ENCODE assay signal across 8 mouse cellular contexts in genomic region chr14:18210795-18211194, GRCm38 (mm10). TPM values are rescaled to one million over a fixed set of nuclear protein-coding genes. Genes with fewer than 3 reads are reported as not detected.
DNase-seq lines count a peak whose midpoint lies in the region; TF ChIP-seq lines count a peak whose summit lies in the region.

No protein-coding gene starts in this region.

- WGBS in spleen, adult 2 months: 89% methylated on average over 3 of the region's 3 CpGs

- no peak overlapping the region for H3K4me3 ChIP-seq in spleen, adult 2 months (ENCODE audit: extremely low read depth, insufficient read depth, insufficient read length)

- H3K27ac ChIP-seq in spleen, adult 2 months (ENCODE audit: insufficient read depth, low read length): no peak overlapping the region

- peak; percentile 65 to 70 for DNase-seq in cerebellum, postnatal 10 days
- no peak for DNase-seq in cerebellum, adult 8-10 months
- no peak for DNase-seq in spleen, adult 2 months (ENCODE audit: low read depth in 1 of 2, low spot score in 2 of 2)
- no peak for DNase-seq in spleen, postnatal 36 days (ENCODE audit: low spot score in 2 of 2)
- DNase-seq in kidney, postnatal 10 days: peak; percentile 47
- peak; percentile 17 for DNase-seq in naive thymus-derived CD4-positive, alpha-beta T cell, adult 2 months (ENCODE audit: low read depth)
- no peak for DNase-seq in right cerebral cortex, postnatal 14 days
- no peak for DNase-seq in thymus, postnatal 10 days (ENCODE audit: low spot score in 2 of 2)

- H3K27me3 ChIP-seq in spleen, adult 2 months (ENCODE audit: control insufficient read depth, insufficient read depth, low read length): no peaks in the 10 kb centered on the region

- no peaks in the 10 kb centered on the region for H3K4me1 ChIP-seq in spleen, adult 2 months (ENCODE audit: control insufficient read depth, insufficient read depth, insufficient read length)

- peaks cover 6% of the 10 kb centered on the region for H3K36me3 ChIP-seq in spleen, adult 2 months (ENCODE audit: control insufficient read depth, insufficient read depth, low read length)

- peak; percentile 34; the same call in 1 of the 2 replicates for TF ChIP-seq CTCF in spleen, adult 2 months (IDR thresholded peaks at IDR 0.05; ENCODE audit: extremely low read depth, insufficient read depth, insufficient read length, insufficient replicate concordance)

- TF ChIP-seq POLR2A in spleen, adult 2 months (IDR thresholded peaks at IDR 0.05; ENCODE audit: low read depth, low read length): no peak

RNA-seq across cellular contexts. Expression of gene Nr1d2, which starts 28.1 kb away (rescaled TPM):
- 4.8 and 9.3 TPM in 2 replicates for polyA plus RNA-seq in spleen, adult 2 months (2012; rRNA removed)

Comparison
In these comparisons a context has a peak if more than half of its experiments do, and no peak if none do; other contexts are left out.
1. DNase-seq: peak in cerebellum, postnatal 10 days (2 of 2), kidney, postnatal 10 days (single experiment) and naive thymus-derived CD4-positive, alpha-beta T cell, adult 2 months (single experiment); none in cerebellum, adult 8-10 months (single experiment), spleen, adult 2 months (0 of 2), spleen, postnatal 36 days (0 of 2), right cerebral cortex, postnatal 14 days (single experiment) and thymus, postnatal 10 days (0 of 2).